Mouse (Mus musculus): ENCODE data around the gene Terf2. TPM values are rescaled to one million over a fixed set of nuclear protein-coding genes. Genes with fewer than 3 reads are reported as not detected.
A peak's percentile ranks its signal among the peaks of the same experiment; 100 is the strongest.

The Terf2 gene
- total RNA-seq (2022), result 10 to 100 TPM; 13.1 to 17.6 (median 14.7) TPM

GRCm38 (mm10) chr8:107096366-107097036 is at the start of gene Terf2:
Gene Terf2 (minus strand): TSS chr8:107096547.
- DNase-seq (ENCODE audit: low spot score in 2 of 2), result peak; percentile 91 to 93

- no peak for DNase-seq (ENCODE audit: low spot score in 2 of 2)
These were observed 47.2 kb upstream of the Terf2 start for GRCm38 (mm10) chr8:107143501-107143900.

DNA sequence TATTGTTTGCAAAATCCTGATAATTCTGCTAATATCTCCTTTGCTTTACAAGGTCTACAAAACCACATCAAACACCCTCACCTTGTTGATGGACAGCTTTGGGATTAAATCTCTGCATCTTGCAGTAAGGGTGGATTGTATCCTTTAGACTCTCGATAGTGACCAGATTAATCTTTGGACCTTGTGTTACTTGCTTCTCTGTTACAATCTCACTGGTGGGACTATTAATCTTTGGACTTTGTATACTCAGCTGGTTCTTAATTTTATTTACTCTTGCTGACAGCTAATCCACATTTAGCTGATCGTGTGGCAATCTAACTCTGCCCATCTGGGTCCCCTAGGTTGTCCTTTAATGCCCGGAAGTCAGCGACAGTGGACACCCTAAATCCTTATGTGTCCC is 46.2 kb upstream of the Terf2 start:
- DNase-seq (ENCODE audit: low spot score in 2 of 2), result no peak

- peak; percentile 28 to 60 for DNase-seq (ENCODE audit: low spot score in 2 of 2)
These were observed 43.5 kb upstream of the Terf2 start for GRCm38 (mm10) chr8:107139704-107140470.

GRCm38 (mm10) chr8:107138338-107138737 is 42.0 kb upstream of the Terf2 start:
- no peak for DNase-seq (ENCODE audit: low spot score in 2 of 2)

DNA sequence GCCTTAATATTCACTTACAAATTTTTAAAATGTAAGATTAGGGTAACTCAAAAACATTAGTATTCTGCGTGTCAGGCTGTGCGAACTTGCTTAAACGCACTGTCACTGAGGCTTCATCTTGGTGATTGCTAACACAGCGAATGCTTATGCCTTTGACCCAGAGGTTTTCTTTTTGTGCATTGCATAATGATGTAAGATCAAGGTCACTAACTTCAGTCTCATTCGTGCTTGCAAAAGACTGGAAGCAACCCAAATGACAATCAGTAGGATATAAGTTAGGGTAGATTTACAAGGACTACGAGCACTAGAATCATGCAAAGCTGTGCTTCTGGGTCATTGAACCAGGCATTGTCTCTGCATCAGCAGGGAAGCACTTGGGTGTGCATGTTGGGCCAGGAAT is 41.2 kb upstream of the Terf2 start:
- DNase-seq (ENCODE audit: low spot score in 2 of 2), result no peak

GRCm38 (mm10) chr8:107136003-107136612 is 39.8 kb upstream of the Terf2 start:
- no peak for DNase-seq (ENCODE audit: low spot score in 2 of 2)

- no peak for DNase-seq (ENCODE audit: low spot score in 2 of 2)
These were observed 37.5 kb upstream of the Terf2 start for GRCm38 (mm10) chr8:107133881-107134280.

DNA sequence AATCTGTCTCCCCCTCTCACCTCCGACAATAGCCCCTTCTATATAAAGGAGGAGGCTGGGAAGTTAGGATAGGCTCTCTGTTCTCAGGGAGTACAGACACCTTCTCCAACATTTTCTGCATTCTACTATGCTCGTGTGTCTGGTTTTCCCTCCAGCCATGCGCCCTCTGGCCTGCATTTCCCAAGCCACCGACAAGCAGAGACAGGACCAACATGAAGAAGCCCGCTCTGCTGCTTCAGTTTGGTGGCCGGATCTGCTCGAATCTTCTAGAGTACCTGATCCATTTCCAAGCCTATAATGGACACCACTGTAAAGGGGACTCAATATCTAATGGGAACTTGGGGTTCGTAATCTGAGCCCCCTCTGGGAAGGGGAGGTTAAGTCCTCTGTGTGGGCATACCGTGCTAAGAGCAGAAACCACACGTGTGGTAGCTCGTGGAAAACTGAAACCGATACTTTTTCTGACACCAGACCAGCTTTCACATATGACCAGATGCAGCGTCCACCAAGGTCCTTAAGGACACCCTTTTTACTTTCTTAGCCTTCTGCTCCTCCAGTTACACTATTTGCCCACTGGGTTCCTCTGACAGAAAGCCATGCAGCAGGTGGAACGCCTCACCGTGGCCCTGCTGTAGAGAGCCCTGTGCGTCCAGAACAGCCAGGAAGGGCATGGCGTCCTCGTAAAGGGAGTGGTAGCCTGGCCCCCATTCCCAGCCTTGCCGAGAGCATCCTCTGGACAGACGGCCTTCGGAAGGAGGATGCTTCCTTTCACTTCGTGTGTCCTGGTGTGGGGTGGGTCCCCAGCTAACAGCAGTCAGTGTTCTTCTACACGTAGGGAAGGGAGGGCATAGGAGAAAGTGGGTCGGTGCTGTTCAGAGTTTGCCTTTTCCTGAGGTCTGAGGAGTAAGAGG is 36.5 kb upstream of the Terf2 start:
- DNase-seq (ENCODE audit: low spot score in 2 of 2), result peak; percentile 38 to 43

GRCm38 (mm10) chr8:107130028-107130427 is 33.7 kb upstream of the Terf2 start:
- no peak for DNase-seq (ENCODE audit: low spot score in 2 of 2)

DNA sequence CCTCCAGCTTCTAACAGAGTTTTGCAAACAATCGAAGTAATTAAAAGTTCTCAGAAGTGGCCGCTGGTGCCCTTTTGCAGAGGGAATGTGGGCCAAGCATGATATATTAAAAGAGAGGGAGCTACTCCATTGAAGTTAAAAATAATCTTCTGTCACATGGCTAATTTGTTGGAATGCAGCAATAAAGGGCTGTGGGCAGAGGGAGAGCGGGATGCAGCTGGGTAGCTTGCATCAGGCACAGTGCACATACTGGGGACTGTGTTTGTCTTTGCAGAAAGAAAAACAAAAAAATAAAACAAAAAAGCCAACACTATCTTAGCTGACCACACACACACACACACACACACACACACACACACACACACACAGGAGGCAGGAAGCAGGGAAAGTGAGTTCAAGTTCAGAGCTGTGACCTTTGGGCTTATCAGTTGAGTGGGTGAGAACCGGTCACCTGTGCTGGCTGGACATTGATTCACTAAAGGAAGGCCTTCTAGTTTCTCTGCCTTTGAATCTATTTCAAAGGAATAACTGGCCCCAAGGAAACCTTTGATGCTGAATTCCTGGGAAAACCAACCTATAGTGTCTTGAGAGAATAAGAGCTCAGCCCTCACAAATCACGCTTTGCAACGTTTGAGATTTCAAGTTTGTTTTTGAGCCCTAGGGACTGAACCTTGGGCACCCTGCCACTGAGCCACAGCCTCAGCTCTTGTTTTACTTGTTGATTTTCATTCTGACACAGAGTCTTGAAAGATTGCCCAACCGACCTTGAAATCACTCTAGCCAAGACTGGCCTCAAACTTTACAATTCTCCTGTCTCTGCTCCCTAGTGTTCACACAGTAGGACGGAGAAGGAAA is 33.1 kb upstream of the Terf2 start:
- DNase-seq (ENCODE audit: low spot score in 2 of 2), result peak in 1 of 2 experiments; percentile 48

GRCm38 (mm10) chr8:107124343-107124742 is 28.0 kb upstream of the Terf2 start:
- no peak for DNase-seq (ENCODE audit: low spot score in 2 of 2)

DNA sequence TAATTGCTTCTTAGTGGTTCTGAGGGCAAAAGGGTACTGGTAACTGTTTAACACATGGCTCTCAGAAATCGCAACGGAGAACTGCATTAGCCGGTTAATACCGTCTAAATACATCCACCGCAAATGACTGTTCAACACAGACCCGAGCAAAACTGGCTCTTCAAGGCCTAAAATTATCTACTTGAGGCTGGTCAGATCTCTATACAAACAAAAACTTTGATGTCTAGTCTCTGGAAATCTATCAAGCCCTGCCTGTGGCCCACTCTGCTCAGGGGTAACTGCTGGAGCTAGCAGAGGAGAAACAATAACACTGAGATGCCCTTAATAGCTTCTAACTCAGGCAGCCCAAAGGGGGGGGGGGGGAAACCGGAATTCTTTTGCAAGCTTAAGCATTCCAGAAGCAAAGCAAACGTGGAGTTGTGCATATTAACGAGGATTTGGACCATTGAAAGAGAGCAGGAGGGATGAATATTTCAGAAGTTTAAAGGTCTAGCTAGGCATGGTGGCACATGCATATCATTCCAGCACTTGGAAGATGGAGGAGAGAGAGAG is 26.8 kb upstream of the Terf2 start:
- no peak for DNase-seq (ENCODE audit: low spot score in 2 of 2)

- no peak for DNase-seq (ENCODE audit: low spot score in 2 of 2)
These were observed 25.4 kb upstream of the Terf2 start for GRCm38 (mm10) chr8:107121681-107122291.

DNA sequence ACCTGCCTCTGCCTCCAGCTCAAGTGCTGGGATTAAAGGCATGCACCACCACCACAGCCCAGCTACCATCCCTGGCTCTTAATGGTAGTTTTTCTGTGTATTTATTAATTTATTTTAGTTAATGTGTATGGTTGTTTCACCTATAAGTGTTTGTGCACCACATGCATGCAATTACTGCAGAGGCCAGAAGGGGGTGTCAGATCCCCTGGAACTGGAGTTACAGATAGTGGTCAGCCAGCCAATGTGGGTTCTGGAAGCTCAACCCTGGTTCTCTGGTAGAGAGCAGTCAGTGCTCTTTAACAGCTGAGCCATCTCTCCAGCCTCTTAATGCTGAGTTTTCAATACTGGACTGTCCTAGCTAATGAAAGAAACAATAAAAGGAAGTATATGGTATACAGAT is 24.5 kb upstream of the Terf2 start:
- no peak for DNase-seq (ENCODE audit: low spot score in 2 of 2)

DNA sequence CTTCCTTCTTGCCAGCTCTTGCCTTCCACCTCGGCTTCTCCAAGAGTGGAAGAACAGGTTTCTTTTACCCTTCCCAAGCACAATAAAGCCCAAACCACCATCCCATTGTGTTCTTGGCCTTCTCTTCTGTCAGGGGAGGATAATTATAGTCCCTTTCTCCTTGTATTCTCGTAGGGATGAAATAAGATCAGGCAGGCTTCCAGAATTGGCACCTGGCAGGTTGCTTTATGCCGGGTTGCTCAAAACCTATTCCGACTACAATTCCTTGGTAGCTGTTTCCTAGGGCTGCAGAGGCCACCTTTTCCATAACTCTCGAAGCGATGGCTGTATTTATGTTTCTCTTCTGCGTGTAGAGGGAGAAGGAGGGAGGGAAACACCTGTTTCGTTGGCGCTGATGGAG is 23.1 kb upstream of the Terf2 start:
- no peak for DNase-seq (ENCODE audit: low spot score in 2 of 2)

- peak in 1 of 2 experiments; percentile 25 for DNase-seq (ENCODE audit: low spot score in 2 of 2)
These were observed 22.5 kb upstream of the Terf2 start for GRCm38 (mm10) chr8:107118803-107119233.

DNA sequence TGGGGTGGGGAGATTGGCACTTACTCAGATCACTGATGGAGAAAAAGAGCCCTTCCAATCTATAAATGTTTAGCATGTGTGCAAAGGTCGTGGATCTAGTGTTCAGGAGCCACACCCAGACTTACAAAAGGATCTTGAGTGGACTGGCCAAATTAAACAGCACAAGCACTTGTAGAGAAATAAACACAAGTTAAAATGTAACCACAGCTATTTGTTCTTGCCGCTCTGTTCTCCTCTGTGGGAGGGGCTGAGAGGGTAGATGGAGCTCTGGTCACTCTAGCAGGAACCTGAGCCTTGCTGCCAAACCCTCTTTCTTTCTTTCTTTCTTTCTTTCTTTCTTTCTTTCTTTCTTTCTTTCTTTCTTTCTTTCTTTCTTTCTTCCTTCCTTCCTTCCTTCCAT is 20.7 kb upstream of the Terf2 start:
- no peak for DNase-seq (ENCODE audit: low spot score in 2 of 2)

GRCm38 (mm10) chr8:107116023-107116422 is 19.7 kb upstream of the Terf2 start:
- peak; percentile 73 for DNase-seq (ENCODE audit: low spot score in 2 of 2)

DNA sequence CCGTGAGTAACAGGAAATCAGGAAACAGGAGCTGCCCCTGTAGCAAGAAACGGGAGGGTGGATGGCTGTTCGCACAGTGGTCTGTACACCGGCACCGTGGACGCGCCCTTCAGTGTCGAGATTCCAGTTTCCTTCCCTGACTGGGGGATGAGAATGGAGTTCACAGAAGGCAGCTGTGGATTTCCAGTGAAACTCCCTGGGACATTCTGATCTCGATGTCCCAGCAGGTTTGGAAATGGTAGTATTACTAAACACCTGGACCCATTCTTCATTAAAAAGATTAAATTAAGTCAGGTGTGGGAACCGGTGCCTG is 18.6 kb upstream of the Terf2 start:
- DNase-seq (ENCODE audit: low spot score in 2 of 2), result no peak
